Mouse (Mus musculus): ENCODE measurements around the gene Pml. TPM values are rescaled to one million over a fixed set of nuclear protein-coding genes. Genes with fewer than 3 reads are reported as not detected.
"Not testable (repeated sequence)": the region's sequence is repeated elsewhere in the genome, so short reads cannot be mapped to it uniquely, and the experiment has no call there.

Pml gene
- polyA plus RNA-seq, 1 experiment from 2014 or later = 4.7 TPM

DNA sequence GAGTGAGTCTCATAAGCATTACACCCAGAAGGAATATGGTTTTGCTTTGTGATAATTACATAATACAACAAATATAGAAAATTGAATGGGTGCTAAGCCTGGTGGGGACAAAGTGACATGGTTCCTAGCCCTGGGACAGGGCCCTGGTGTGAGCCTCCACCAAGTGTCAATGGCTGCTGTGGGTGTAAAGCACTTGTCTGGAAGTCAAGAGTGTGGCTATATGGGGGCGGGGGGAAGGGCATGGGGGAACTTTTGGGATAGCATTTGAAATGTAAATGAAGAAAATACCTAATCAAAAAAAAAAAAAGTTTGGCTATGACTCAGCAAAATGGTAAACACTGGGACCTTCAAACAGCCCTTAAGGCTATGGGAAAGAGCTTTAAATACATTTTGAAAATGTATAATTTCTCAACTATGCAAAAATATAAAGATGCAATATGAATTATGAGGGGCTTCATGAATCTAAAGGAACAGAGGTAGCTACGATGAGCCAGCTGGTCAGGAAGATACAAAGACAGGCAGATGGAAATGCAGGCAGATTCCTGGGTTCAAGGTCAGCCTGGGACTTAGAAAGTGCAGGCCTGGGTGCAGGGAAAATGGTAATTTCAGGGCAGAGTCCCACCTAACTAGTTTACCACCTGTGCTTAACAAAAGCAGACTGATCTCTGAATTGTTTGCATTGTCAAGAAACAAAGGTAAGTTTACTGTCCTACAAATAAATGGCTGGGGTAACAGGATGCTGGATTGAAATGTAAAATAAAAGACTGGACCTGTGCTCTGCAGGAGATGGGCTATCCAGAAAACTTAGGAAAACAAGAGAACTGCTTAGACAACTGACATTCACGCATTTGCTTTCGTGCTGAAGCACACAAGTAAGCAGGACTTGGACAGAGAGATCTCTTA lies 29.5 kb upstream of the Pml start:
- WGBS = 51% methylated on average over 4 of the region's 4 CpGs
- H3K27me3 ChIP-seq = 0 out of 2 replicates have a peak, but pooled peaks cover 2% of the 10 kb centered on the region
- no peaks in the 10 kb centered on the region for H3K9me3 ChIP-seq
- no peak overlapping the region for H3K27ac ChIP-seq
- no peaks in the 10 kb centered on the region; the same call in 1 of the 2 replicates for H3K4me1 ChIP-seq (replicated peaks)
- H3K4me3 ChIP-seq = no peak overlapping the region
- H3K36me3 ChIP-seq = no peaks in the 10 kb centered on the region
- H3K4me2 ChIP-seq = no peak overlapping the region
- no peak overlapping the region for H3K9ac ChIP-seq
- no peak for ATAC-seq (ENCODE audit: low FRiP score)

DNA sequence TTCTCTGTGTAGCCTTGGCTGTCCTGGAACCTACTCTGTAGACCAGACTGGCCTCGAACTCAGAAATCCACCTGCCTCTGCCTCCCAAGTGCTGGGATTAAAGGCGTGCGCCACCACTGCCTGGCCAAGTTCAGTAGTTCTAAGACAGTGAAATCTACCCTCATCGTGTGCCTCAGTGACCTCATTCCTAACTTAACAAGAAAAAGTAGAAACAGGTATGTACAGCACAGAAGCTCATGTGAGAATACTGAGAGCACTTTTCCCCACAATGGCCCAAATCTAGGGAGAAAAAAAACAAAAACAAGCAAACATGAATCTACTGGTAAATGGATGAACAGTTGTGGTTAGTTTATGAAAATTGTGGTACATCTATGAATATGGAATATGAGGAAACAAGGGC lies 28.7 kb upstream of the Pml start:
- no peak overlapping the region for H3K4me2 ChIP-seq
- WGBS = 84% methylated on average over 4 of the region's 4 CpGs
- ATAC-seq (ENCODE audit: low FRiP score) = no peak

DNA sequence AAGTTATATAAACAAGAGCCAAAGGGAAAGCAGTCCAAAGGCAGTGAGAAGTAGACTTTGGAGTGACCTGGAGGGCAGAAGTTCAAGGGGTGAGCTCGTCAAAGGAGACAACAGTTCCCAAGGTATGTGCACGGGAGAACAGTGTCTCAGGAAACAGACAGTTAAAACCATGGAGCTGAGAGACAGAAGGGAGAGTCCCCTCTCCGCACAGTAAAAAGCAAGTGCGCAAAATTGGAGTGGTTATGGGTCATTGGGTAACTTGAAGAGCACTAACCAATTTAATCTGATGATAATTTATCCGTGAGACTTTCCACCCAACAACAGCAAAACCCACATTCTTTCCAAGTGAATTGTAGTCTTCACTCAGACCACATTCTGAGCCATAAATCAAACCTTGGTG lies 26.8 kb upstream of the Pml start:
- WGBS = 36% methylated on average over 5 of the region's 5 CpGs

More for the DNA sequence above, 28.7 kb upstream of the Pml start:
- H3K27ac ChIP-seq = no peak overlapping the region
- no peaks in the 10 kb centered on the region for H3K9me3 ChIP-seq
- no peaks in the 10 kb centered on the region for H3K36me3 ChIP-seq
- 0 out of 2 replicates have a peak, but pooled peaks cover 2% of the 10 kb centered on the region for H3K27me3 ChIP-seq
- H3K9ac ChIP-seq = no peak overlapping the region
- H3K4me1 ChIP-seq (replicated peaks) = no peaks in the 10 kb centered on the region; the same call in 1 of the 2 replicates
- H3K4me3 ChIP-seq = no peak overlapping the region

DNA sequence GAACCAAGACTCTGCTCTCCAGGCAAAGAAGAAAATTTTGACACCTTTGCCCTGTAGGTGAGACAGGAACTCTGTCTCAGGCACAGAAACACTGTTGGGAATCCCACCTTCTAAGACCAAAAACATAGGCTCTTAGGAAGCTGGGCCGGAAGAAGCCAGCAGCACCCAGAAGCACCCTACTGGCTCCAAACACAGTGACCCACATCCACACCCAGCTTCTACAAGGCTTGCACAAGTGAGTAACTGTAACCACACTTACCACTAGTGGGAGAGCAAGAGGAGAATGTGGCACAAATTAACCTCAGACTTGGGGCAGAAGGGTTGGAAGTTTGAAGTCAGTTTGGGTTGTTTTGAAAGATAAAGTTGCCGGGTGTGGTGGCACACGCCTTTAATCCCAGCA lies 26.2 kb upstream of the Pml start:
- 0 out of 2 replicates have a peak, but pooled peaks cover 2% of the 10 kb centered on the region for H3K27me3 ChIP-seq
- no peaks in the 10 kb centered on the region; the same call in 1 of the 2 replicates for H3K4me1 ChIP-seq (replicated peaks)
- H3K36me3 ChIP-seq = no peaks in the 10 kb centered on the region
- no peak for ATAC-seq (ENCODE audit: low FRiP score)
- H3K4me2 ChIP-seq = no peak overlapping the region
- H3K4me3 ChIP-seq = no peak overlapping the region
- peak overlapping the region; percentile 37; the same call in 1 of the 2 replicates for H3K27ac ChIP-seq
- WGBS = 89% methylated on average over 3 of the region's 3 CpGs
- H3K9me3 ChIP-seq = no peaks in the 10 kb centered on the region
- H3K9ac ChIP-seq = no peak overlapping the region

More for the DNA sequence above, 26.8 kb upstream of the Pml start:
- Histone ChIP-seq H3K36me3 (no peaks in the 10 kb centered on the region), H3K4me1 (replicated peaks) (no peaks in the 10 kb centered on the region; the same call in 1 of the 2 replicates), H3K9me3 (no peaks in the 10 kb centered on the region), H3K9ac (no peak overlapping the region), H3K4me3 (no peak overlapping the region), H3K4me2 (no peak overlapping the region), H3K27me3 (0 out of 2 replicates have a peak, but pooled peaks cover 2% of the 10 kb centered on the region), H3K27ac (no peak overlapping the region)
- no peak for ATAC-seq (ENCODE audit: low FRiP score)

DNA sequence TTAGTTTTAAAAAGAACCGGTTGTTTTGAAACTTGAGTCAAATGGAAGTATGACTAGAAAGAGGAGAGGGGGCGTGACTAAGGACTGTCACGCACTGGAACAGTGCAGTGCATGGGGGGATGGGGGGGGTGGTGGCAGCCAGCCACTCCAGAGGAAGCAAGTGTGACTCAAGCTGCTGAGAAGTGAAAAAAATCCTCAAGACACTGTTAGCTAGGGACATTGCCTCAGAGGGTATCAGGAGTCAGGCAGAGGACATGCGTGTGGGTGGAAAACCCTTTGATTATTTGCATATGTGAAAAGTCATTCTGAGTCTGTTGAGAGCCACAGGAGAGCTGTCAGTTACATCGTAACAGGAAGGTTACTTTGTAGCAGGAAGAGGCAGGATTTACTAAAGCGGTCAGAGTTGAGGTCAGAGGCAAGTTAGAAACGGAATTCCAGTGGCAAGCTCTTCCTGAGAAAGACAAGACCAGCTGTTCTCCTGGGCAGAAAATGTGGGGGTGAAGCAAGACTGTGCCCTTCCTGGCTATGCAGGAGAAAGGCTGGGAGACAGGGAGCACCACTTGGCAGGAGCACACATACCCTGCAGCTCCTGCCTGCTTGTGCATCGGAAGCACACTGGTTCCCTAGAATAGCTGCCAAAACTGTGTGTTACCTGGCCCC lies 25.7 kb upstream of the Pml start:
- Histone ChIP-seq H3K36me3 (no peaks in the 10 kb centered on the region), H3K27me3 (0 out of 2 replicates have a peak, but pooled peaks cover 2% of the 10 kb centered on the region), H3K27ac (peak overlapping the region; percentile 37; the same call in 1 of the 2 replicates), H3K4me1 (replicated peaks) (no peaks in the 10 kb centered on the region; the same call in 1 of the 2 replicates), H3K9me3 (no peaks in the 10 kb centered on the region), H3K4me3 (no peak overlapping the region), H3K9ac (no peak overlapping the region), H3K4me2 (no peak overlapping the region)
- WGBS = 40% methylated on average over 8 of the region's 8 CpGs
- no peak for ATAC-seq (ENCODE audit: low FRiP score)

DNA sequence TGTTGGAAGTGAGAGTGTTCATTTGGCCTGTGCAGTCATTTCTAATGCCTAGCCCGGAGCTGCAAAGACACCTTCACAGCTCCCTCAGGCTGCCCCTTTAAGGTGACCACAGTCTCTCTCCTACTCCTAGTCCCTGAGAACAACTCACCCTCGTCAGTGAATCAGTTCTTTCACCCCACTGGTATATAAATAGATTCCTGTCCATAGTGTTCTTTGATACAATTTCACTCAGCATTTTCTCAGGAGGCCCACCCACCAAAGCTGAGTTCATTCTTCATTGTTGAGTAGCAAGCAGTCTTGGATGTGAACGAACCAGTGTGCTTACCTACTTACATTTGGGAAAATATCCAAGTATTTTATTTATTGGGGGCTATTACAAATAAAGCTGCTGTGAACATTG lies 25.0 kb upstream of the Pml start:
- Histone ChIP-seq H3K36me3 (no peaks in the 10 kb centered on the region), H3K9ac (no peak overlapping the region), H3K27me3 (no peaks in the 10 kb centered on the region), H3K9me3 (no peaks in the 10 kb centered on the region), H3K4me2 (no peak overlapping the region), H3K4me1 (replicated peaks) (no peaks in the 10 kb centered on the region; the same call in 1 of the 2 replicates), H3K4me3 (no peak overlapping the region), H3K27ac (no peak overlapping the region)
- ATAC-seq (ENCODE audit: low FRiP score) = no peak
- 51% methylated on average over 3 of the region's 3 CpGs for WGBS

DNA sequence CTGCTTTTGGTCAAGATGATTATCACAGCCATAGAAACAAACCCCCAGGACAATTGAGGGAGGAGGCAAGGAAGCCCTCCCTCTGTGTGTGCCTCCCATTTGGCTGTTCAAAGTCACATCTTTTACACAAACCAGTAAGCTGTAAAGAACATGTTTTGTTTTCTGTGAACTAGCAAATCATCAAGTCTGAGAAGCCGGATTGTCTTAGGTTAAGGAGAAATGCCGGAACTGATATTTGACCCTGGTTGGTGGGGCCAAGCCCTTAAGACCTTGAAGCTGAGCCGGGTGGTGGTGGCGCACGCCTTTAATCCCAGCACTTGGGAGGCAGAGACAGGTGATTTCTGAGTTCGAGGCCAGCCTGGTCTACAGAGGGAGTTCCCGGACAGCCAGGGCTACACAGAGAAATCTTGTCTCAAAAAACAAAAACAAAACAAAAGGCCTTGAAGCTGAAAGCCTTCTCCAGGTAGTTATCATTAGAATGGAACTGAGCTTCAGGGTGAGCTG lies 24.6 kb upstream of the Pml start:
- H3K4me2 ChIP-seq = no peak overlapping the region
- H3K9me3 ChIP-seq = no peaks in the 10 kb centered on the region
- H3K4me3 ChIP-seq = no peak overlapping the region
- no peak for ATAC-seq (ENCODE audit: low FRiP score)
- H3K9ac ChIP-seq = no peak overlapping the region
- H3K27ac ChIP-seq = no peak overlapping the region
- H3K4me1 ChIP-seq (replicated peaks) = no peaks in the 10 kb centered on the region; the same call in 1 of the 2 replicates
- WGBS = 84% methylated on average over 7 of the region's 7 CpGs
- no peaks in the 10 kb centered on the region for H3K36me3 ChIP-seq
- no peaks in the 10 kb centered on the region for H3K27me3 ChIP-seq

DNA sequence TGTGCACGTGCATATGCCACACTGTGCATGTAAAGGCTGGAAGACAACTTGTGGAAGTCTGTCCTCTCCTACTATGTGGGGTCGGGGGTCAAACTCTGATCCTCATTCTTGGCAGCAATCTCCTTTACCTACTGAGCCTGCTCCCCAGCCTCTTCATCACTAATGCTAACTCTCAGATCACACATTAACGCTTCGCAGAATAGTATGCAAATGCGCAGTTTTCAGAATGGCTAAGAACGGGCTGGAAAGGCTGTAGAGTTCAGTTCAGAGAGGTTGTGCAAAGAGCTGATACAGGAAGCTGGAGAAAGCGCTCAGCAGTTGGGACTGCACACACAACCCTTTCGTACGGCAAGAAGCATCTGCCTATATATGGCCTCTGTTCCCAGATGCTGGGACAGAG lies 23.3 kb upstream of the Pml start:
- Histone ChIP-seq H3K27me3 (no peaks in the 10 kb centered on the region), H3K27ac (no peak overlapping the region), H3K4me3 (no peak overlapping the region), H3K4me2 (no peak overlapping the region), H3K4me1 (replicated peaks) (no peaks in the 10 kb centered on the region; the same call in 1 of the 2 replicates), H3K9me3 (no peaks in the 10 kb centered on the region), H3K9ac (no peak overlapping the region), H3K36me3 (no peaks in the 10 kb centered on the region)
- no peak for ATAC-seq (ENCODE audit: low FRiP score)
- WGBS = 74% methylated on average over 9 of the region's 9 CpGs

DNA sequence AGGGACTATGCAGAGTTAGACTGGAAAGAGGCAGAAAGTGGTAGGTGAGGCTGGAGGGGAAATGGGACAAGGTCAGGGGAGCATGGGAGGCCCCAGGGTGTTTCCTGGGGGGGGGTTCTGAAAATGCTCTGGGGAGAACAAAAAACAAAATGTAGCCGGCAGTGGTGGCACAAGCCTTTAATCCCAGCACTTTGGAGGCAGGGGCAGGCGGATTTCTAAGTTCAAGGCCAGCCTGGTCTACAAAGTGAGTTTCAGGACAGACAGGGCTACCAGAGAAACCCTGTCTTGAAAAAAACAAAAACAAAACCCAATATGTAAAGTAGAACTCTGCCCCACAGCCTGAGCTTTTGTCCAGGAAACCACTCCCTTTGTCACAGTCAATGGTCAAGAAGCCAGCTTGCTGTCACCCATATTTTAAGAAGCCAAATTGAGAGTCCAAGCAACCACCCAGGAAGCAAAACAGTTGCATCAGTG lies 22.5 kb upstream of the Pml start:
- Histone ChIP-seq H3K9ac (no peak overlapping the region), H3K4me2 (no peak overlapping the region), H3K36me3 (no peaks in the 10 kb centered on the region), H3K27me3 (no peaks in the 10 kb centered on the region), H3K27ac (no peak overlapping the region), H3K9me3 (no peaks in the 10 kb centered on the region), H3K4me1 (replicated peaks) (no peaks in the 10 kb centered on the region; the same call in 1 of the 2 replicates), H3K4me3 (no peak overlapping the region)
- no peak for ATAC-seq (ENCODE audit: low FRiP score)
- 74% methylated on average over 2 of the region's 2 CpGs for WGBS

DNA sequence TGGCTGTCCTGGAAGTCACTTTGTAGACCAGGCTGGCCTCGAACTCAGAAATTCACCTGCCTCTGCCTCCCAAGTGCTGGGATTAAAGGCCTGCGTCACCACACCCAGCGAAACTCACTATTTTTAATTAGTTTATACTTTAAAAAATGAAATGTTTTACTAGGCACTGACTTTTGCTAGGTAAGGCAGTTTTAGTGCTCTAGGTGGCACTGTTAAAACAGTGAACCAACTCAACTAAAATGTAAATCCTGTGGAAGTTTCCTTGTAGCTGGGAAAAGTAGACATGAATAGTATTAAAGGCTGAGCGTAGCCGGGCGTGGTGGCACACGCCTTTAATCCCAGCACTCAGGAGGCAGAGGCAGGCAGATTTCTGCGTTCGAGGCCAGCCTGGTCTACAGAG lies 22.0 kb upstream of the Pml start:
- H3K9ac ChIP-seq; H3K4me2 ChIP-seq; H3K4me3 ChIP-seq; ATAC-seq (ENCODE audit: low FRiP score); H3K36me3 ChIP-seq; H3K27ac ChIP-seq; H3K9me3 ChIP-seq; H3K27me3 ChIP-seq; H3K4me1 ChIP-seq (replicated peaks): not testable (repeated sequence)
- 93% methylated on average over 9 of the region's 9 CpGs for WGBS

DNA sequence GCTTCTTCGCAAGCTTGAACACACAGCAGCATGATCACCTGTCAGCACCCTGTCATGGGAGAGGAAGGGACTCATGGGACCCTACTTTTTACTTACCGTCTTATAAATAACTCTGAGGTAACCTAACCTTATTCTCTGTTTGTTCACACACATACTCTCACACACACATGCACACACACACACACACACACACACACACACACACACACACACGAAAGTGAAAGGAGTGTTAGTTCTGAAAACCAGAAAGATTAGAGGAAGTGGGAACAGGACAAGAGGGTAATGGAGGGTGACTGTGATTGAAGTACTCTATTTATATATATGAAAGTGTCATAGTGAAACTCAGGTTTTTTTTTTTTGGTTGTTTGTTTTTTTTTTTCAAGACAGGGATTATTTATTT lies 21.5 kb upstream of the Pml start:
- no peaks in the 10 kb centered on the region for H3K36me3 ChIP-seq
- no peak for ATAC-seq (ENCODE audit: low FRiP score)
- H3K4me3 ChIP-seq = no peak overlapping the region
- no peak overlapping the region for H3K4me2 ChIP-seq
- no peaks in the 10 kb centered on the region for H3K9me3 ChIP-seq
- WGBS = 92% methylated on average over 3 of the region's 3 CpGs
- H3K27ac ChIP-seq = no peak overlapping the region
- peaks cover 8% of the 10 kb centered on the region; the same call in 1 of the 2 replicates for H3K4me1 ChIP-seq (replicated peaks)
- H3K9ac ChIP-seq = no peak overlapping the region
- no peaks in the 10 kb centered on the region for H3K27me3 ChIP-seq

DNA sequence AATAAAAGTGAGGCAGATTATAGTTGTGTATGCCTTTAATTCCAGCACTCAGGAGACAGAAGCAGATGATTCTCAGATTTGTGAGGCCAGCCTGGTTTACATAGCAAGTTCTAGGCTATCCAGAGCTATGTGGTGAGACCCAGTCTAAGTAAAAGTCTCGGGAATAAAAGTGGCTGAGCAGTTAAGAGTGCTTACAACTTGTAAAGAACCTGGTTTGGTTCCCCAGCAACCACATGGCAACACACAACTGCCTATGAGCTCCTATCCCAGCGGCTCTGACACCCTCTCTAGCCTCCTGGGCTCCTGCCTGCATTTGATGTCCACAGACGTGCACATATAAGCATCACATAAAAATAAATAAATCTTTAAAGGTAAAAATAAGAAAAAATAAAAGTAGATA lies 20.5 kb upstream of the Pml start:
- Histone ChIP-seq H3K9ac (no peak overlapping the region), H3K9me3 (no peaks in the 10 kb centered on the region), H3K4me2 (no peak overlapping the region), H3K4me1 (replicated peaks) (peaks cover 8% of the 10 kb centered on the region; the same call in 1 of the 2 replicates), H3K4me3 (no peak overlapping the region), H3K27me3 (no peaks in the 10 kb centered on the region), H3K36me3 (no peaks in the 10 kb centered on the region), H3K27ac (no peak overlapping the region)
- 71% methylated on average over 3 of the region's 3 CpGs for WGBS
- ATAC-seq (ENCODE audit: low FRiP score) = no peak

Data from hindbrain, embryonic 13.5 days (tissue).